Mouse (Mus musculus) cerebellum, adult 9-11 months (tissue): ENCODE data around the gene Ncor2.

Source experiments
- DNase-seq: peaks from one replicate; pipeline ENCODE4 v3.0.0; 2022

Gene Ncor2

GRCm38 (mm10) chr5:125056696-125057554 lies 122.1 kb downstream of the Ncor2 start:
- DNase-seq, result peak; percentile 58

- DNase-seq, result peak; percentile 45
These were observed 122.7 kb downstream of the Ncor2 start for GRCm38 (mm10) chr5:125056331-125056695.

- no peak for DNase-seq
These were observed 123.1 kb downstream of the Ncor2 start for GRCm38 (mm10) chr5:125055901-125056300.

GRCm38 (mm10) chr5:125053661-125054060 lies 125.4 kb downstream of the Ncor2 start:
- no peak for DNase-seq

- peak; percentile 94 for DNase-seq
These were observed 126.2 kb downstream of the Ncor2 start for GRCm38 (mm10) chr5:125052603-125053488.

- peak; percentile 51 for DNase-seq
These were observed 126.8 kb downstream of the Ncor2 start for GRCm38 (mm10) chr5:125052237-125052602.

- DNase-seq, result no peak
These were observed 129.5 kb downstream of the Ncor2 start for GRCm38 (mm10) chr5:125049481-125049880.

- no peak for DNase-seq
These were observed 132.6 kb downstream of the Ncor2 start for GRCm38 (mm10) chr5:125046436-125046835.

- no peak for DNase-seq
These were observed 133.8 kb downstream of the Ncor2 start for GRCm38 (mm10) chr5:125045202-125045601.

GRCm38 (mm10) chr5:125043448-125043847 lies 135.6 kb downstream of the Ncor2 start:
- DNase-seq, result no peak

- no peak for DNase-seq
These were observed 137.4 kb downstream of the Ncor2 start for GRCm38 (mm10) chr5:125041578-125041977.

- DNase-seq, result peak; percentile 92
These were observed 138.9 kb downstream of the Ncor2 start for GRCm38 (mm10) chr5:125040128-125040584.

GRCm38 (mm10) chr5:125039377-125040027 lies 139.5 kb downstream of the Ncor2 start:
- DNase-seq, result peak; percentile 82

GRCm38 (mm10) chr5:125036483-125036882 lies 142.5 kb downstream of the Ncor2 start:
- DNase-seq, result no peak

- DNase-seq, result no peak
These were observed 150.1 kb downstream of the Ncor2 start for GRCm38 (mm10) chr5:125028911-125029310.

GRCm38 (mm10) chr5:125028371-125028770 lies 150.6 kb downstream of the Ncor2 start:
- no peak for DNase-seq

GRCm38 (mm10) chr5:125024002-125024401 lies 155.0 kb downstream of the Ncor2 start:
- no peak for DNase-seq

GRCm38 (mm10) chr5:125021298-125021697 lies 157.7 kb downstream of the Ncor2 start:
- DNase-seq, result peak; percentile 91

- peak; percentile 23 for DNase-seq
These were observed 159.9 kb downstream of the Ncor2 start for GRCm38 (mm10) chr5:125019099-125019498.

GRCm38 (mm10) chr5:125017332-125017731 lies 161.7 kb downstream of the Ncor2 start:
- DNase-seq, result peak; percentile 31

- DNase-seq, result peak; percentile 17
These were observed 162.4 kb downstream of the Ncor2 start for GRCm38 (mm10) chr5:125016421-125017242.

GRCm38 (mm10) chr5:125015576-125015975 lies 163.4 kb downstream of the Ncor2 start:
- peak; percentile 26 for DNase-seq
